Mouse (Mus musculus) intestine, embryonic 15.5 days (tissue): ENCODE measurements around the gene Dtx3. TPM values are rescaled to one million over a fixed set of nuclear protein-coding genes. Genes with fewer than 3 reads are reported as not detected.

ENCODE experiments used
- ATAC-seq: fragments of 200-750 bp; cut with Nextera tagmentation; 2 replicates; pipeline ENCODE4 v1.8.0; 2017; ENCODE audit warnings: moderate TSS enrichment, moderate library complexity
- H3K27ac ChIP-seq: fragments of 300-500 bp; sonication (generic); 2 replicates; pipeline ENCODE4 v1.5.1; 2015; ENCODE audit warnings: mild to moderate bottlenecking, inconsistent platforms
- H3K27me3 ChIP-seq: fragments of 300-500 bp; sonication (generic); replicated peaks from 2 replicates; pipeline ENCODE4 v1.6.1; 2015; ENCODE audit warnings: inconsistent platforms
- H3K36me3 ChIP-seq: fragments of 300-500 bp; sonication (generic); 2 replicates; pipeline ENCODE4 v1.6.1; 2015; ENCODE audit warnings: inconsistent platforms
- H3K4me1 ChIP-seq: fragments of 300-500 bp; sonication (generic); replicated peaks from 2 replicates; pipeline ENCODE4 v1.6.1; 2015; ENCODE audit warnings: inconsistent platforms
- H3K4me2 ChIP-seq: fragments of 300-500 bp; sonication (generic); replicated peaks from 2 replicates; pipeline ENCODE4 v1.6.1; 2015; ENCODE audit warnings: mild to moderate bottlenecking, inconsistent platforms
- H3K4me3 ChIP-seq: fragments of 300-500 bp; sonication (generic); replicated peaks from 2 replicates; pipeline ENCODE4 v1.5.1; 2015; ENCODE audit warnings: inconsistent platforms
- H3K9ac ChIP-seq: fragments of 300-500 bp; sonication (generic); 2 replicates; pipeline ENCODE4 v1.6.1; 2015; ENCODE audit warnings: inconsistent platforms
- H3K9me3 ChIP-seq: fragments of 300-500 bp; sonication (generic); 2 replicates; pipeline ENCODE4 v1.6.1; 2016; ENCODE audit warnings: inconsistent platforms
- WGBS: fragments of 180-500 bp; shearing (Covaris S2); methylation state at CpG from one replicate; pipeline ENCODE4 v1.1.7; 2015; 5-methylcytosine and 5-hydroxymethylcytosine counted together
- polyA plus RNA-seq: library from polyadenylated mRNA; unstranded; fragments of >200 nt; fragmentation: Nextera tagmentation; extraction: Ambion mirVana; gene quantifications from 2 replicates; pipeline ENCODE4 v1.2.1, GENCODE M21; 2015

The Dtx3 gene
- polyA plus RNA-seq, 1 experiment from 2014 or later = 70.6 TPM

DNA sequence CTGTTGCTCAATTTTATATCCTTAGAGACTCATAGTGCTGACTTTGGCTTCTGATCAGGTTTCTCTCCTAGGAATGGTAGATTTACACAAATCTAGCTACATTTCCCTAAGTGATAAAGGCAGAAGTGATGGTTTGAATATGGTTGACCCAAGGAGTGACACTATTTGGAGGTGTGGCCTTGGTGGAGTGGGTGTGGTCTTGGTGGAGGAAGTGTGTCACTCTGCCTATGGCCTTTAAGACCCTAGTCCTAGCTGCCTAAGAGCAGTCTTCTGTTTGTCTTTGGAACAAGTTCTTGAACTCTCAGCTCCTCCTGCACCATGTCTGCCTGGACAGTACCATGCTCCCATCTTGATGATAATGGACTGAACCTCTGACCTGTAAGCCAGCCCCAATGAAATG is 21.6 kb upstream of the Dtx3 start:
- Histone ChIP-seq H3K4me3 (no peak overlapping the region), H3K9me3 (no peaks in the 10 kb centered on the region), H3K27ac (no peak overlapping the region), H3K4me1 (0 out of 2 replicates have a peak, but pooled peaks cover 3% of the 10 kb centered on the region), H3K9ac (no peak overlapping the region), H3K36me3 (no peaks in the 10 kb centered on the region), H3K4me2 (no peak overlapping the region), H3K27me3 (no peaks in the 10 kb centered on the region)
- ATAC-seq = no peak

DNA sequence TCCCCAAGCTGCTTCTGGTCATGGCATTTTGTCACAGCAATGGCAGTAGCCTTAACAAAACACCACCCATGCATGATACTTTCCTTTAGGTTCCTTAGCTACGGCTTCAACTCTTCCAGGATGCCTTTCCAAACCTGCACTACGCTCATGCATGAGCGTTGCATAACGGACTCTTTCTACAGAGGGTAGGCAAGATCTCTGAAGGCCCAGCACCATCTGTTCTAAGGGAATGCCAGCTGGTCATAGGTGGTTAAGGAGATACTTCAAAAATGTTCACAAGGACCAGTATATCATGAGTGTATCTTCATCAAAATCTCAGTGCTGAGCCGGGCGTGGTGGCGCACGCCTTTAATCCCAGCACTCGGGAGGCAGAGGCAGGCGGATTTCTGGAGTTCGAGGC is 20.9 kb upstream of the Dtx3 start:
- Histone ChIP-seq H3K27me3 (no peaks in the 10 kb centered on the region), H3K9ac (no peak overlapping the region), H3K4me3 (no peak overlapping the region), H3K4me2 (no peak overlapping the region), H3K27ac (no peak overlapping the region), H3K9me3 (no peaks in the 10 kb centered on the region), H3K4me1 (0 out of 2 replicates have a peak, but pooled peaks cover 3% of the 10 kb centered on the region), H3K36me3 (no peaks in the 10 kb centered on the region)
- ATAC-seq = no peak
- 94% methylated on average over 11 of the region's 11 CpGs for WGBS

- no peaks in the 10 kb centered on the region for H3K9me3 ChIP-seq
- no peak overlapping the region for H3K4me2 ChIP-seq
- no peak overlapping the region for H3K4me3 ChIP-seq
- ATAC-seq = no peak; the same call in 1 of the 2 replicates
- no peak overlapping the region for H3K9ac ChIP-seq
- H3K4me1 ChIP-seq = peaks cover 15% of the 10 kb centered on the region; the same call in 1 of the 2 replicates
- H3K27me3 ChIP-seq = no peaks in the 10 kb centered on the region
- WGBS = 18% methylated on average over 1 of the region's 1 CpGs
- H3K27ac ChIP-seq = no peak overlapping the region
- no peaks in the 10 kb centered on the region for H3K36me3 ChIP-seq
Observed at GRCm38 (mm10) chr10:127214422-127214803, 18.9 kb upstream of the Dtx3 start.

DNA sequence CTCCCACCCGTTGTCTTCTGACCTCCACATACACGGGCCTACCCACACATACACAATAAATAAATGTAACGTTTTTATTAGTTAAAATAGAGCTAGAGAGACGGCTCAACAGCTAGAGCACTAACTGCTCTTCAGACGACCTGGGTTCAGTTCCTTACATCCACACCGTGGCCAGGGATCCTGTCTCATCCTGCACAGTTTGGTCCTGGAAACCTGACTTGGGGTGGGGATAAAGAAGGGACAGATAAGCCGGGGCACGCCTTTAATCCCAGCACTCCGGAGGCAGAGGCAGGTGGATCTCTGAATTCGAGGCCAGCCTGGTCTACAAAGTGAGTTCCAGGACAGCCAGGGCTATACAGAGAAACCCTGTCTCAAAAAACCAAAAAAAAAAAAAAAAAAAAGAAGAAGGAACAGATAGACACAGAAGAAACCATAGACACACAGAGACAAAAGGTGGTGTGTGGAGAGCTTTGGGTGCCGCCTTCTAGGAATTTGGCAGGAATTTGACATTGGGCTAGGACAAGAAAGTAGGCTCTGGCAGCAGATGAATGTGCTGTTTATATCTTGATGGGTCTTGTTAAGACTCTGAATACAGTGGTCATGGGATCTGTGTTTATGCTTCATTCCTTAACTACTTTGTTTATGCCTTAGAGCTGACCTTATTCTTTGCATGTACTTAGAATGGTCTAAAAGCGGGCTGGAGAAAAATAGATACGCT is 18.3 kb upstream of the Dtx3 start:
- H3K4me3 ChIP-seq = no peak overlapping the region
- no peak overlapping the region for H3K4me2 ChIP-seq

GRCm38 (mm10) chr10:127213272-127213671 is 17.7 kb upstream of the Dtx3 start:
- 89% methylated on average over 8 of the region's 8 CpGs for WGBS
- ATAC-seq = no peak

More for the DNA sequence above, 18.3 kb upstream of the Dtx3 start:
- H3K27me3 ChIP-seq = no peaks in the 10 kb centered on the region
- H3K36me3 ChIP-seq = no peaks in the 10 kb centered on the region
- no peak for ATAC-seq
- H3K4me1 ChIP-seq = peaks cover 15% of the 10 kb centered on the region; the same call in 1 of the 2 replicates
- 76% methylated on average over 13 of the region's 13 CpGs for WGBS
- H3K9ac ChIP-seq = no peak overlapping the region
- no peak overlapping the region for H3K27ac ChIP-seq
- no peaks in the 10 kb centered on the region for H3K9me3 ChIP-seq

GRCm38 (mm10) chr10:127211414-127211854 is 15.9 kb upstream of the Dtx3 start, which contains the start of gene Pip4k2c:
Pip4k2c (minus strand) TSS chr10:127211585.
- Histone ChIP-seq H3K9me3 (no peaks in the 10 kb centered on the region), H3K4me1 (peaks cover 15% of the 10 kb centered on the region; the same call in 1 of the 2 replicates), H3K27me3 (no peaks in the 10 kb centered on the region), H3K4me3 (peak within 1 kb of the TSS; percentile 79), H3K27ac (peak within 1 kb of the TSS; percentile 71), H3K36me3 (no peaks in the 10 kb centered on the region; the same call in 1 of the 2 replicates), H3K9ac (peak within 1 kb of the TSS; percentile 77), H3K4me2 (peak within 1 kb of the TSS; percentile 85)
- WGBS = under 1% methylated on average over 46 of the region's 47 CpGs
- ATAC-seq = peak; percentile 98

More at GRCm38 (mm10) chr10:127213272-127213671, 17.7 kb upstream of the Dtx3 start:
- Histone ChIP-seq H3K4me1 (peaks cover 15% of the 10 kb centered on the region; the same call in 1 of the 2 replicates), H3K36me3 (no peaks in the 10 kb centered on the region), H3K27me3 (no peaks in the 10 kb centered on the region), H3K4me2 (no peak overlapping the region), H3K9me3 (no peaks in the 10 kb centered on the region), H3K9ac (no peak overlapping the region), H3K27ac (no peak overlapping the region), H3K4me3 (no peak overlapping the region)

DNA sequence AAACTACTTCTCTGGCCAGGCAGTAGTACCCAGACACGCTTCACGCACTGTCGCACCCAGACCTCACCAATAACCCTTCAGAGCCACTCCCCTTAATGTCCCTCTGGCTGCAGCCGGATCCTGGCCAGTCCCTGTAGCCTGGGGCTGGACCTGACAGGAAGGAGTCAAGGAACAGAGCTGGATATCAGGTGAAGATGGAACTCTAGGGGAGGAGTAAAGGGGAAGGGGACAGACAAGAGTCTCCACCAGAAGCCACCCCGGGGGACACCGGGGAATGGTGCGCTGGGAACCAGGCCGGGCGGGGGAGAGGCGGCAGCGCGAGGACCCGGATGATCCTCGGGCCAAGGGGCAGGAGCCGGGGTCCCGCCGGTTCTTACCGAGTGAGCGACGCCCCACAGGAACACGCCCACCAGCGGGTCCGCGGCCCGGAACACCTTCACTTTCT is 15.5 kb upstream of the Dtx3 start:
- peak overlapping the region; percentile 85 for H3K4me2 ChIP-seq
- peak; percentile 76 for ATAC-seq
- H3K9me3 ChIP-seq = no peaks in the 10 kb centered on the region
- H3K4me1 ChIP-seq = peaks cover 15% of the 10 kb centered on the region; the same call in 1 of the 2 replicates
- H3K36me3 ChIP-seq = no peaks in the 10 kb centered on the region; the same call in 1 of the 2 replicates
- H3K27me3 ChIP-seq = no peaks in the 10 kb centered on the region
- H3K4me3 ChIP-seq = peak overlapping the region; percentile 79
- WGBS = under 1% methylated on average over 23 of the region's 25 CpGs
- peak overlapping the region; percentile 77 for H3K9ac ChIP-seq
- H3K27ac ChIP-seq = peak overlapping the region; percentile 71

DNA sequence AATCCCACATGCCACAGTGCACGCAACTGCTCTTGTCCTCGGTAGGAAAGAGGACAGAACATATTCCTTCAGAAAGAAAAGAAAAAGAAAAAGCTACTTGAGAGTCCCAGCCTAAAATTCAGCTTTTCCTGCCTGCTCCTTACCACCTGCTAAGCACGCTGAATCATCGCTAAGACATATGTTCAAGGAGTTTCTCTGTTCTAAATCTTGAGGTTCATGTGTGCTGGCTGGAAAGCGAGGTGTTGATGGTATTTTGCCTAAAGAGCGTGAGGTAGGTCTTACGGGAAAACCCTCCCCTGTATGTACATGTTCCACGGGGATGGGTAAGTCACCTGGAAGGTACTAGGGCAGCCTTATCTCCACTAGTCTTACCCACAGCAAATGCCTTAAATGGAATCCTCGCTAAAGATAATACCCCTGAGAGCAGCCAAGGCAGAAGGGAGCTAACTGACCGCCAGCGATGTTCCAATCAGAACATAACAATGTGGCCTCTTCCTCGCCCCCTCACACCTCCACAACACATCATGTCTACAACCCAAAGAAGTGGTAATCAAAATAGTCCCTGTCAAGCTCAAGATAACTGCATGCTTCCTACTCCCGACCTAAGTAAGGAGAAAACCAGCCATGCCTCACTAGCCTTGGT is 14.5 kb upstream of the Dtx3 start:
- H3K4me1 ChIP-seq = peaks cover 15% of the 10 kb centered on the region; the same call in 1 of the 2 replicates
- H3K36me3 ChIP-seq = peaks cover 3% of the 10 kb centered on the region
- H3K9ac ChIP-seq = peak overlapping the region; percentile 77; the same call in 1 of the 2 replicates
- no peaks in the 10 kb centered on the region for H3K9me3 ChIP-seq
- ATAC-seq = no peak
- peak overlapping the region; percentile 85 for H3K4me2 ChIP-seq
- H3K27ac ChIP-seq = no peak overlapping the region
- peak overlapping the region; percentile 79 for H3K4me3 ChIP-seq
- 79% methylated on average over 13 of the region's 13 CpGs for WGBS
- no peaks in the 10 kb centered on the region for H3K27me3 ChIP-seq

DNA sequence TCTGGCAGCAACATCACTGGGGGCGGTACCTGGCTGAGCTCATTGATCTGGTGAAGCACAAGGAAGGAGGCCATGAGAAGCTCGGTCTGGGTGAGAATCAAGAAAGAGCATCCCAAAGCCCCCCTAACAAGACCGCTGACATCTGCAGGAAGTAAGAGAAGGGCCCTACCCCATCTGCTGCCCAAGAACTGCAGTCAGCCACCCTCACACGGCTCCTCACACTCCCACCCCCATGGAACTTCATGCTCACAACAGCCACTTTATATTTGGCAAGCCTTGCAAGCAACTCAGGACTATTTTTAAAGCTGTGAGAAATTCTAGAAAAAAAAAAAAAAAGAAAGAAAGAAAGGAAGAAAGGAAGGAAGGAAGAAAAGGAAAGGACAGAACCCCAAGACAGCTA is 13.4 kb upstream of the Dtx3 start:
- peaks cover 12% of the 10 kb centered on the region; the same call in 1 of the 2 replicates for H3K4me1 ChIP-seq
- no peak overlapping the region for H3K4me2 ChIP-seq
- no peaks in the 10 kb centered on the region for H3K9me3 ChIP-seq
- no peaks in the 10 kb centered on the region for H3K27me3 ChIP-seq
- peaks cover 7% of the 10 kb centered on the region for H3K36me3 ChIP-seq
- H3K9ac ChIP-seq = no peak overlapping the region
- no peak overlapping the region for H3K4me3 ChIP-seq
- H3K27ac ChIP-seq = no peak overlapping the region
- no peak for ATAC-seq
- 79% methylated on average over 4 of the region's 4 CpGs for WGBS

DNA sequence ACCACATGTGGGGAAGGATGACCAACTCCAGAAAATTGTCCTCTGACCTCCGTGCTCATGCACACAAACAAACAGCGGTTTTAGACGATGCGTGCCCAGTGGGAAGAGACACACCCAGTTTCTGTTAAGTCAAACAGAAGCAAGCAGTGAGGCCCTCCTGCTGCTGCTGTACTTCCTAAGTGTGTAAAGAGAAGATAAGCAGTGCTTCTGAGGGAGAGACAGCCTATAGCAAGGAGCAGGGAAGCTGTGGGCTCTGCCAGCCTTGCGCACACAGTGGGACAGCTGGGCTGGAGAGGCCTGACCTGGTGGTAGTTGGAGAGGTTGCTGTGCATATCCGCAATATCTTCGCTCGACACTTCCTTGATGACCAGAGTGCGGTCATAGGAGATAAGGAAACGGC is 9.8 kb upstream of the Dtx3 start:
- H3K27me3 ChIP-seq = no peaks in the 10 kb centered on the region
- no peaks in the 10 kb centered on the region for H3K9me3 ChIP-seq
- no peak overlapping the region for H3K4me2 ChIP-seq
- H3K36me3 ChIP-seq = peaks cover 15% of the 10 kb centered on the region
- ATAC-seq = peak; percentile 83
- peaks cover 4% of the 10 kb centered on the region; the same call in 1 of the 2 replicates for H3K4me1 ChIP-seq
- no peak overlapping the region for H3K9ac ChIP-seq
- H3K27ac ChIP-seq = no peak overlapping the region
- WGBS = 81% methylated on average over 10 of the region's 10 CpGs
- no peak overlapping the region for H3K4me3 ChIP-seq

- ATAC-seq = no peak
- 89% methylated on average over 5 of the region's 5 CpGs for WGBS
- Histone ChIP-seq H3K4me3 (no peak overlapping the region), H3K9me3 (no peaks in the 10 kb centered on the region), H3K27ac (no peak overlapping the region), H3K4me2 (no peak overlapping the region), H3K27me3 (no peaks in the 10 kb centered on the region), H3K4me1 (no peaks in the 10 kb centered on the region), H3K9ac (no peak overlapping the region), H3K36me3 (peaks cover 15% of the 10 kb centered on the region)
Observed at GRCm38 (mm10) chr10:127204589-127204988, 9.1 kb upstream of the Dtx3 start.

DNA sequence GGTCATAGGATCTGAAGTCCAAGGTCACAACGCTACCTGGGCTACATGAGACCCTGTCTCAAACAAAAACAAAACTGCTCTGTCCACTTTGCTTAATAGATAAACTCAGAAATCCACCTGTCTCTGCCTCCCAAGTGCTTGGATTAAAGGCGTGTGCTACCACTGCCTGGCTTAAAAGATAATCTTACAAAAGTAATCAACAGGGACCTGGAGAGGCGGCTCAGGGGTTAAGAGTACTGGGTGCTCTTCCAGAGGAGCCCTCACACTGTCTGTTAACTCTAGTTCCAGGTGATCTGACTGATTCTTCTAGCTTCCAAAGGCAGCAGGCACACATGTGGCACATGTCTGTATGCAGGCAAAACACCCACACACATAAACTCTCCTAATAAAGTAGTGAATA is 7.6 kb upstream of the Dtx3 start:
- no peak overlapping the region for H3K4me2 ChIP-seq
- no peak overlapping the region for H3K27ac ChIP-seq
- WGBS = 89% methylated on average over 3 of the region's 3 CpGs
- no peak overlapping the region for H3K4me3 ChIP-seq
- H3K36me3 ChIP-seq = peaks cover 20% of the 10 kb centered on the region
- no peaks in the 10 kb centered on the region for H3K27me3 ChIP-seq
- H3K9me3 ChIP-seq = no peaks in the 10 kb centered on the region
- no peaks in the 10 kb centered on the region for H3K4me1 ChIP-seq
- ATAC-seq = peak; percentile 60; the same call in 1 of the 2 replicates
- H3K9ac ChIP-seq = no peak overlapping the region
